Mouse (Mus musculus): ENCODE results near the gene Calb2.

DNA sequence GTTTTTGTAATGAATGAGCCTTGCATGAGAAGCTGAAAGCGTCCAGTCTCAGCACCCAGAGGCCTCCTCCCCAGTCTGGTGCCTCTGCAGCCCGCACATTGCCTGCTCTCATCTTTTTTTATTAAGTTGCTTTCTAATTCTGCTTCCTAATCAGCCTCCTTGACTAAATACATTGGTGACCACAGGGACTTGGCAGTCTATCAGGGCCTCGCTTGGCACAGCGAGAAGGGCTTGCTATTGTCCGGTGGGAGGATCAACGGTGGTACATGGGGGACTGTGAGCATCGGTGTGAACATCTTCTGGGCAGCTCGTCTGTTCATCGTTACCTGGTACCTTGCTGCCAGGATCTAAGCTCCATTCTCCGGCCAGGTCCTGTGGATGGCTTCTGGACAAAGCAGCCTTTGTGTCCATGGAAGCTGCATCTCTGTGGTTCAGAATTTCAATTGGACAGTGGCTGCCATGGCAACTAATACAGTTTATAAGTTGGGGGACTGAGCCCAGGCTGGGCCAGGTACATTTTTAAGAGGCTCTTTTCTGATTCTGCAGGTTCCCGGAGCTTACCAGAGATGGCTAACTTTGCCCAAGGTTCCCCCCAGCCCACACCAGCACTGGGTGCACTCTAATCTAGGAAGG, 14.8 kb upstream of the Calb2 start:
- TF ChIP-seq POLR2A (IDR thresholded peaks at IDR 0.05; ENCODE audit: low read depth, low read length), result no peak
- TF ChIP-seq CTCF (conservative IDR thresholded peaks at IDR 0.05; ENCODE audit: insufficient read depth, insufficient read length, low read depth, low read length), result no peak

All from kidney, adult 2 months (tissue).